Mouse (Mus musculus) ovary, postnatal 36 days (tissue): ENCODE measurements at regions not wholly inside any gene's neighbourhood (a gene's known extent, or its start where the extent isn't known, plus 50 kb on each side); places are given as distances from the start of the nearest gene placed in this dataset.

Source experiments
- DNase-seq: peaks from one replicate; pipeline ENCODE4 v3.0.0; 2022; ENCODE audit warnings: low spot score, mixed read lengths

GRCm38 (mm10) chr13:52015496-52015895 lies 169.0 kb downstream of the Gadd45g start:
- no peak for DNase-seq

GRCm38 (mm10) chr13:52017598-52018190 lies 171.2 kb downstream of the Gadd45g start:
- DNase-seq: peak; percentile 28

GRCm38 (mm10) chr13:52019647-52020046 lies 173.2 kb downstream of the Gadd45g start:
- no peak for DNase-seq

- DNase-seq: no peak
These were observed 174.7 kb downstream of the Gadd45g start for GRCm38 (mm10) chr13:52021150-52021549.

GRCm38 (mm10) chr13:52021828-52022227 lies 175.3 kb downstream of the Gadd45g start:
- peak; percentile 18 for DNase-seq

- no peak for DNase-seq
These were observed 176.1 kb downstream of the Gadd45g start for GRCm38 (mm10) chr13:52022529-52022928.

GRCm38 (mm10) chr13:52024349-52024748 lies 177.9 kb downstream of the Gadd45g start:
- DNase-seq: peak; percentile 69

GRCm38 (mm10) chr13:52024832-52025481 lies 178.5 kb downstream of the Gadd45g start:
- peak; percentile 50 for DNase-seq

GRCm38 (mm10) chr13:52025482-52025848 lies 179.0 kb downstream of the Gadd45g start:
- no peak for DNase-seq

GRCm38 (mm10) chr13:52026291-52026690 lies 179.8 kb downstream of the Gadd45g start:
- DNase-seq: no peak

- DNase-seq: no peak
These were observed 183.5 kb downstream of the Gadd45g start for GRCm38 (mm10) chr13:52029868-52030422.

GRCm38 (mm10) chr13:52031465-52031864 lies 185.0 kb downstream of the Gadd45g start:
- DNase-seq: no peak

- no peak for DNase-seq
These were observed 189.3 kb downstream of the Gadd45g start for GRCm38 (mm10) chr13:52035731-52036130.

GRCm38 (mm10) chr13:52036351-52036750 lies 189.9 kb downstream of the Gadd45g start:
- DNase-seq: no peak

- no peak for DNase-seq
These were observed 190.7 kb downstream of the Gadd45g start for GRCm38 (mm10) chr13:52037218-52037617.

- peak; percentile 49 for DNase-seq
These were observed 195.3 kb downstream of the Gadd45g start for GRCm38 (mm10) chr13:52041467-52042421.

- no peak for DNase-seq
These were observed 196.4 kb downstream of the Gadd45g start for GRCm38 (mm10) chr13:52042867-52043266.

- DNase-seq: no peak
These were observed 197.4 kb downstream of the Gadd45g start for GRCm38 (mm10) chr13:52043916-52044315.

GRCm38 (mm10) chr13:52045349-52045748 lies 198.9 kb downstream of the Gadd45g start:
- no peak for DNase-seq

- DNase-seq: no peak
These were observed 199.5 kb downstream of the Gadd45g start for GRCm38 (mm10) chr13:52046020-52046419.

- no peak for DNase-seq
These were observed 200.2 kb downstream of the Gadd45g start for GRCm38 (mm10) chr13:52046700-52047099.

GRCm38 (mm10) chr13:52047937-52048336 lies 201.5 kb downstream of the Gadd45g start:
- DNase-seq: no peak
